Mouse (Mus musculus): ENCODE results near the gene Cgrrf1. TPM values are rescaled to one million over a fixed set of nuclear protein-coding genes. Genes with fewer than 3 reads are reported as not detected.

The Cgrrf1 gene
- polyA plus RNA-seq, 1 experiment from 2014 or later: 27.3 TPM

Other genes starting within 250 kb of the Cgrrf1 start
- 58.8 and 60.6 TPM in 2 replicates for gene Cdkn3, start 71.6 kb upstream of the Cgrrf1 start, polyA plus RNA-seq (2015; fragmentation: Nextera tagmentation; extraction: Ambion mirVana)
- 186 and 187 TPM in 2 replicates for gene Cnih1, start 43.7 kb upstream of the Cgrrf1 start, polyA plus RNA-seq (2015; fragmentation: Nextera tagmentation; extraction: Ambion mirVana)
- gene Gmfb, start 9.9 kb upstream of the Cgrrf1 start, polyA plus RNA-seq (2015; fragmentation: Nextera tagmentation; extraction: Ambion mirVana): 48.5 and 51.3 TPM in 2 replicates
- 7.1 and 8.0 TPM in 2 replicates for gene Samd4, start 50.7 kb downstream of the Cgrrf1 start, polyA plus RNA-seq (2015; fragmentation: Nextera tagmentation; extraction: Ambion mirVana)

Measured in stomach, embryonic 15.5 days (tissue).